Mouse (Mus musculus) forebrain, embryonic 13.5 days (tissue): Measurements from ENCODE around the gene Ckap2l. TPM values are rescaled to one million over a fixed set of nuclear protein-coding genes. Genes with fewer than 3 reads are reported as not detected.

Experiments
- ATAC-seq: fragments of 200-750 bp; cut with Nextera tagmentation; 2 replicates; pipeline ENCODE4 v1.8.0; 2017
- H3K27ac ChIP-seq: fragments of 300-500 bp; sonication (generic); 2 replicates; pipeline ENCODE4 v1.5.1; 2015; ENCODE audit warnings: inconsistent platforms, mild to moderate bottlenecking, moderate library complexity
- H3K27me3 ChIP-seq: fragments of 300-500 bp; sonication (generic); 2 replicates; pipeline ENCODE4 v1.6.1; 2015; ENCODE audit warnings: mild to moderate bottlenecking, inconsistent platforms
- H3K36me3 ChIP-seq: fragments of 300-500 bp; sonication (generic); 2 replicates; pipeline ENCODE4 v1.6.1; 2015; ENCODE audit warnings: mild to moderate bottlenecking, inconsistent platforms; ENCODE audit not compliant: poor library complexity, severe bottlenecking
- H3K4me1 ChIP-seq: fragments of 300-500 bp; sonication (generic); 2 replicates; pipeline ENCODE4 v1.6.1; 2015; ENCODE audit warnings: inconsistent platforms
- H3K4me2 ChIP-seq: fragments of 300-500 bp; sonication (generic); 2 replicates; pipeline ENCODE4 v1.6.1; 2015; ENCODE audit warnings: inconsistent platforms, mild to moderate bottlenecking, moderate library complexity
- H3K4me3 ChIP-seq: fragments of 300-500 bp; sonication (generic); 2 replicates; pipeline ENCODE4 v1.5.1; 2015; ENCODE audit warnings: mild to moderate bottlenecking, inconsistent platforms
- H3K9ac ChIP-seq: fragments of 300-500 bp; sonication (generic); 2 replicates; pipeline ENCODE4 v1.6.1; 2015; ENCODE audit warnings: mild to moderate bottlenecking, inconsistent platforms
- H3K9me3 ChIP-seq: fragments of 300-500 bp; sonication (generic); replicated peaks from 2 replicates; pipeline ENCODE4 v1.6.1; 2016; ENCODE audit warnings: inconsistent platforms
- WGBS: fragments of 180-500 bp; shearing (Covaris S2); methylation state at CpG from one replicate; pipeline ENCODE4 v1.1.7; 2015; 5-methylcytosine and 5-hydroxymethylcytosine counted together
- polyA plus RNA-seq: library from polyadenylated mRNA; unstranded; fragments of >200 nt; fragmentation: Nextera tagmentation; extraction: Ambion mirVana; gene quantifications from 2 replicates; pipeline ENCODE4 v1.2.1, GENCODE M21; 2015

Gene Ckap2l
- polyA plus RNA-seq, 1 experiment from 2014 or later, result 41.6 TPM

DNA sequence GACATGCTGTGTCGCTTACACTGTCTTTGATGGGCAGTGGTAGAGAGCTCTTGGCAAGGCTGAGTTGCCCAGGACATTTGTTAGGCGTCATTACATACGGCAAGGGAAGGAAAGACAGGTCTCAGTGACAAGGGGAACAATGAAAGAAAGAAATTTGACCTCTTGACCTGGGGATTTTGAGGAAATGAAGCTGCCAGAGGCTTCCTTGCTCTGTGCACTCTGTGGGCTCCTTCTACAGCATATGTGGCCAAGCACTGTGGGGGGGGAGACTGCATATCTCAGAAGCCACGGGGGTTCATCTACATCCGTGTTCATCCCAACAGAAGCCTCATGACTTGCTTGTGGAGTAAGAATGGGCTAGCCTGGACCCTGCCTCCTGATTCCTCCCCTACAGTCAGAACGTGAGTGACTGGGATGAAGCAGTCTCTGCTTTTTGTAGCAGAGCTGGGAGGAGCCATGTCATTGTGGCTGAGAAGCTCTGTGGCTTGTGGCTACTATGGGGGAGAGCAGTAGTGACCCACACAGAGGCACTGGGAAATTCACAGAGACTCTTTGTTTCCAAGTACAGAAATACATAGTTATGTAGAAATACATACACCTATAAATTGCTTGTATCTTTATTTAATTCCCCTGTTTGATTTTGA is 35.7 kb downstream of the Ckap2l start:
- WGBS, result 62% methylated on average over 6 of the region's 6 CpGs
- no peak for ATAC-seq
- Histone ChIP-seq H3K27me3 (no peaks in the 10 kb centered on the region), H3K36me3 (peaks cover 3% of the 10 kb centered on the region), H3K27ac (no peak overlapping the region), H3K4me1 (no peaks in the 10 kb centered on the region), H3K9me3 (no peaks in the 10 kb centered on the region), H3K9ac (no peak overlapping the region), H3K4me2 (no peak overlapping the region), H3K4me3 (no peak overlapping the region)

- no peaks in the 10 kb centered on the region for H3K27me3 ChIP-seq
- no peaks in the 10 kb centered on the region for H3K4me1 ChIP-seq
- no peak for ATAC-seq
- no peak overlapping the region for H3K4me2 ChIP-seq
- no peak overlapping the region for H3K27ac ChIP-seq
- no peaks in the 10 kb centered on the region for H3K9me3 ChIP-seq
- no peaks in the 10 kb centered on the region for H3K36me3 ChIP-seq
- WGBS, result 70% methylated on average over 3 of the region's 3 CpGs
- no peak overlapping the region for H3K9ac ChIP-seq
- H3K4me3 ChIP-seq, result no peak overlapping the region
These were observed 36.4 kb downstream of the Ckap2l start for GRCm38 (mm10) chr2:129260646-129261045.

- 39% methylated on average over 7 of the region's 7 CpGs for WGBS
- ATAC-seq, result peak; percentile 84
- H3K4me1 ChIP-seq, result no peaks in the 10 kb centered on the region
- H3K27me3 ChIP-seq, result no peaks in the 10 kb centered on the region
- H3K4me2 ChIP-seq, result peak overlapping the region; percentile 24; the same call in 1 of the 2 replicates
- H3K9ac ChIP-seq, result no peak overlapping the region
- H3K27ac ChIP-seq, result no peak overlapping the region
- H3K4me3 ChIP-seq, result no peak overlapping the region
- no peaks in the 10 kb centered on the region for H3K36me3 ChIP-seq
- H3K9me3 ChIP-seq, result no peaks in the 10 kb centered on the region
These were observed 38.4 kb downstream of the Ckap2l start for GRCm38 (mm10) chr2:129258475-129259211.

DNA sequence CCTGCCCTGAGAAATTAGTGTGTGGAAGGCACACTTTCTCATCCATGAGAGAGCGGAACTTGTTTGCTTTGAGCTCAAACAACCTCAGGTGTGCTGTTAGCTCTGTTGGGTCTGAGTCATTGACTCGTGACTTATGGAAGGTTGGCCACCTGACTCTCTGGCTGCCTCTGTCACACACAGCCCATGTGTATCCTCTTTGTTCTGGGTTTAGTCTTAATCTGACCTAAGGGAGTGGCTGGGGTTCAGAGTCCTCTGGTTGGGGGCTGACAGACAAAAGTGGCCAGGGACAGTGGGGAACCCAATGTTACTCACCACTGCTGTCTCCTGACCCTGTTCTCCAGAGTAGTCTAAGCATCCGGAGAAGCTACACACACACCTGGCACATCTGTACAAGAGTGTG is 39.0 kb downstream of the Ckap2l start:
- Histone ChIP-seq H3K27me3 (no peaks in the 10 kb centered on the region), H3K4me1 (no peaks in the 10 kb centered on the region), H3K36me3 (no peaks in the 10 kb centered on the region), H3K27ac (no peak overlapping the region), H3K4me2 (no peak overlapping the region), H3K4me3 (no peak overlapping the region), H3K9ac (no peak overlapping the region), H3K9me3 (no peaks in the 10 kb centered on the region)
- 92% methylated on average over 3 of the region's 3 CpGs for WGBS
- no peak for ATAC-seq

DNA sequence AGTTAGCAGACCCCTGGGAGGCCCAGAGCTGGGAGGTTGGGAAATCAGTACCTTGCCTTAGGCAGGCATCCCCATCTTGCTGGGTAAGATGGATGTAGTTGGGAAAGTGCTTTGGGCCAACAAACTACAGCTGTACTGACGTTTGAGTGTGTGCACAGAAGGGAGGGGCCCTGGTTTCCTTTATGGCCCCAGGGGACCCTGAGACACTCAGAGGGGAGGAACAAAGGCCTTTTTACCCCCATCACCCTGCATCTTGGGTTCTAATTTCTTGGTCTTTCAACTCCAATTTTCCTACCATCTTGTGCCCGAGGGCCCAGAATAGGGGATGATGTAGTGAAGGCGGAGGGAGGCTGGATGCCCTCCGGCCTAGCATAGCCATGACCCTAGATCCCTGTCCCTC is 41.0 kb downstream of the Ckap2l start:
- no peak overlapping the region for H3K9ac ChIP-seq
- no peak overlapping the region for H3K27ac ChIP-seq
- H3K4me3 ChIP-seq, result no peak overlapping the region
- H3K4me1 ChIP-seq, result no peaks in the 10 kb centered on the region
- H3K36me3 ChIP-seq, result no peaks in the 10 kb centered on the region
- 79% methylated on average over 4 of the region's 4 CpGs for WGBS
- ATAC-seq, result no peak
- H3K9me3 ChIP-seq, result no peaks in the 10 kb centered on the region
- no peaks in the 10 kb centered on the region for H3K27me3 ChIP-seq
- no peak overlapping the region for H3K4me2 ChIP-seq

- no peaks in the 10 kb centered on the region for H3K4me1 ChIP-seq
- ATAC-seq, result no peak
These were observed 42.9 kb downstream of the Ckap2l start for GRCm38 (mm10) chr2:129254076-129254475.

DNA sequence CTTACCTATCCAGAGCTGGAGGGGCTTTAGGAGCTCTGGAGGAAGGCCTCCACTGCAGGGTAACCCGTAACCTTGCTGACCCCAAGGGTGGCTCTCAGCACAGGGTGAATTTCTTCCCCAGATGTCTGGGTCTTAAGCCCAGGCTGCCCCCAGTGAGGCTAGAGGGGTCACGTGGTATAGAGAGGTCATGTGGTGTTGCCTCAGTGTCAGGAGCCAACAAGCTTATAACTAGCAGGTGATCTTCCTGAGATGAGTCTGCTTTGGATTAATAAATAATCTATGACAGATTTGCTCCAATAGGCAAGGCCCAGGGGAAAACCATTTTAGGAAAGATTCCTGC is 43.4 kb downstream of the Ckap2l start:
- H3K4me1 ChIP-seq, result no peaks in the 10 kb centered on the region

More at GRCm38 (mm10) chr2:129254076-129254475, 42.9 kb downstream of the Ckap2l start:
- no peak overlapping the region for H3K27ac ChIP-seq
- no peaks in the 10 kb centered on the region for H3K9me3 ChIP-seq
- no peaks in the 10 kb centered on the region for H3K36me3 ChIP-seq
- no peak overlapping the region for H3K9ac ChIP-seq
- H3K27me3 ChIP-seq, result no peaks in the 10 kb centered on the region
- 90% methylated on average over 2 of the region's 2 CpGs for WGBS
- no peak overlapping the region for H3K4me3 ChIP-seq
- H3K4me2 ChIP-seq, result no peak overlapping the region

DNA sequence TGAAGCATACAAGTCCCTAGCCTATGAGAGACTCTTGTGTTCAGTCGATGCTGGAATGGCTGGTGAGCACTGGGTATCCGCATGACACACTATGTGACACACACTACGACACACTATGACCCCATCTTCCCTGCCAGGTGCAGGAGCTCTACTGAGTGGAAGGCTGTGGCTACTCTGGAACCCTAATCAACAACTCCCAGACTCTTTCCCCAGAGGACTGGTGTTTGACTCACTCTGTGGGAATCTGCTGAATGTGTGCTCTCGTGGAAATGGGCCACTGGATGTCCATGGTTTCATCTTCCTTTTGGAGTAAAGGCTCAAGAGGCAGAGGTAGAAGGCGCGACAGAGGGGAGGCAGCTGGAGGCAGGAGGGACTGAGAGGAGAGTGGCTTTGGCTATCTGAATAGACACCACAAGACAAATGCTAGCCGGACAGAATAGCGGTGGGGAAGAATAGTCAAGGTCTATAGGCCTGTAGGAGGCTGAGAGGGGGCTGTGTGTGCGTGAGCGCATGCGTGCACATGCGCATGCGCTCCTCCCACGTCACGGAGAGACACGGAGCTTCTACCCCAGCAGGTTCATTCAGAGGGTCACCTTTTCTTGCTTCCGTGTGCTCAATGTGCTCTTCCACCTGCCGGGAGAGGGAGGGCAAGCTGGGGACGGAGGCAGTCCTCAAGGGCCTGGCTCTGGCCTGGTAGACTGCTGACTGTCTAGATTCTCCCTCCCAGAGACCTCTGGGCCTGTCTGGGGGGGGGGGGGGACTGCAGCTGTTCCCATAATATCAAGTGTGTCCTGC is 44.0 kb downstream of the Ckap2l start:
- no peak for ATAC-seq
- Histone ChIP-seq H3K9ac (no peak overlapping the region), H3K4me2 (no peak overlapping the region), H3K4me3 (no peak overlapping the region), H3K9me3 (no peaks in the 10 kb centered on the region), H3K27me3 (no peaks in the 10 kb centered on the region), H3K27ac (no peak overlapping the region), H3K36me3 (no peaks in the 10 kb centered on the region), H3K4me1 (no peaks in the 10 kb centered on the region)
- 91% methylated on average over 19 of the region's 19 CpGs for WGBS

More for the DNA sequence above, 43.4 kb downstream of the Ckap2l start:
- Histone ChIP-seq H3K4me3 (no peak overlapping the region), H3K27me3 (no peaks in the 10 kb centered on the region), H3K36me3 (no peaks in the 10 kb centered on the region), H3K9ac (no peak overlapping the region), H3K9me3 (no peaks in the 10 kb centered on the region), H3K4me2 (no peak overlapping the region), H3K27ac (no peak overlapping the region)
- 90% methylated on average over 2 of the region's 2 CpGs for whole genome bisulfite sequencing
- no peak for ATAC-seq

- no peaks in the 10 kb centered on the region for H3K4me1 ChIP-seq
- H3K9me3 ChIP-seq, result no peaks in the 10 kb centered on the region
- no peaks in the 10 kb centered on the region for H3K36me3 ChIP-seq
- H3K27ac ChIP-seq, result no peak overlapping the region
- 67% methylated on average over 1 of the region's 1 CpGs for WGBS
- no peak overlapping the region for H3K4me2 ChIP-seq
- H3K9ac ChIP-seq, result no peak overlapping the region
- H3K27me3 ChIP-seq, result no peaks in the 10 kb centered on the region
- ATAC-seq, result no peak
- H3K4me3 ChIP-seq, result no peak overlapping the region
These were observed 47.7 kb downstream of the Ckap2l start for GRCm38 (mm10) chr2:129249321-129249720.

GRCm38 (mm10) chr2:129247707-129248121 is 49.3 kb downstream of the Ckap2l start:
- no peak for ATAC-seq
- no peaks in the 10 kb centered on the region; the same call in 1 of the 2 replicates for H3K4me1 ChIP-seq
- no peak overlapping the region for H3K9ac ChIP-seq
- 94% methylated on average over 7 of the region's 7 CpGs for WGBS
- H3K4me3 ChIP-seq, result no peak overlapping the region
- no peak overlapping the region for H3K27ac ChIP-seq
- H3K4me2 ChIP-seq, result no peak overlapping the region
- H3K36me3 ChIP-seq, result no peaks in the 10 kb centered on the region
- H3K9me3 ChIP-seq, result no peaks in the 10 kb centered on the region
- no peaks in the 10 kb centered on the region for H3K27me3 ChIP-seq

GRCm38 (mm10) chr2:129246924-129247323 is 50.1 kb downstream of the Ckap2l start:
- Histone ChIP-seq H3K4me3 (no peak overlapping the region), H3K27ac (no peak overlapping the region), H3K36me3 (no peaks in the 10 kb centered on the region), H3K27me3 (no peaks in the 10 kb centered on the region), H3K9me3 (no peaks in the 10 kb centered on the region), H3K9ac (no peak overlapping the region), H3K4me1 (no peaks in the 10 kb centered on the region; the same call in 1 of the 2 replicates), H3K4me2 (no peak overlapping the region)
- 94% methylated on average over 12 of the region's 12 CpGs for WGBS
- ATAC-seq, result no peak

DNA sequence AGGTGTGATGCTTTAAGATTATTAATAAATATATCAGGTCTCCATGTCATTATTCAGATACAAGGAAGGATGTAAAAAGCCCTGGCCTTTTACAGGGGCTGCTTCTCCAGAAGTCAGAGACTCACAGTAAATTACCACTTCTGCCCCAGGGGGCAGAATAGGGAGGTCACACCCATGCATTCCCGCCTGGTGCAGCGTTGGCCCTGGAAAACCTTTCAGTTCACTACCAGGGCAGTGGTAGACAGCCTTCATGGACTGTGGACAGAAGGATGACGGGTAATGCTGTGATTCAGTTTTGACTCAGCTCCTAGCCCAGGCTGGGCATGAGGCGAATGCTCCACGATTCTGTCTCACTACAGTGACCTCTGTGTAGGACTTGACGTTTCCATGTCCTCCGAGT is 50.6 kb downstream of the Ckap2l start:
- Histone ChIP-seq H3K4me3 (no peak overlapping the region), H3K9me3 (no peaks in the 10 kb centered on the region), H3K9ac (no peak overlapping the region), H3K27me3 (no peaks in the 10 kb centered on the region), H3K4me2 (no peak overlapping the region), H3K36me3 (no peaks in the 10 kb centered on the region), H3K27ac (no peak overlapping the region), H3K4me1 (no peaks in the 10 kb centered on the region; the same call in 1 of the 2 replicates)
- 83% methylated on average over 7 of the region's 7 CpGs for WGBS
- no peak for ATAC-seq
